Mouse (Mus musculus) embryonic facial prominence, embryonic 12.5 days (tissue): ENCODE results near the gene Hadh. TPM values are rescaled to one million over a fixed set of nuclear protein-coding genes. Genes with fewer than 3 reads are reported as not detected.

Experiments
- ATAC-seq: fragments of 200-750 bp; cut with Nextera tagmentation; 2 replicates; pipeline ENCODE4 v1.8.0; 2017; ENCODE audit not compliant: insufficient number of reproducible peaks, insufficient read depth, low FRiP score, low TSS enrichment
- H3K27ac ChIP-seq: fragments of 300-500 bp; sonication (generic); 2 replicates; pipeline ENCODE4 v1.5.1; 2016; ENCODE audit warnings: mild to moderate bottlenecking
- H3K27me3 ChIP-seq: fragments of 300-500 bp; sonication (generic); 2 replicates; pipeline ENCODE4 v1.6.1; 2016; ENCODE audit warnings: mild to moderate bottlenecking, moderate library complexity
- H3K36me3 ChIP-seq: fragments of 300-500 bp; sonication (generic); 2 replicates; pipeline ENCODE4 v1.6.1; 2016; ENCODE audit warnings: mild to moderate bottlenecking
- H3K4me1 ChIP-seq: fragments of 300-500 bp; sonication (generic); 2 replicates; pipeline ENCODE4 v1.6.1; 2016
- H3K4me2 ChIP-seq: fragments of 300-500 bp; sonication (generic); replicated peaks from 2 replicates; pipeline ENCODE4 v1.6.1; 2016; ENCODE audit warnings: mild to moderate bottlenecking, moderate library complexity
- H3K4me3 ChIP-seq: fragments of 300-500 bp; sonication (generic); 2 replicates; pipeline ENCODE4 v1.5.1; 2016; ENCODE audit warnings: mild to moderate bottlenecking
- H3K9ac ChIP-seq: fragments of 300-500 bp; sonication (generic); 2 replicates; pipeline ENCODE4 v1.6.1; 2016; ENCODE audit warnings: mild to moderate bottlenecking, moderate library complexity
- H3K9me3 ChIP-seq: fragments of 300-500 bp; sonication (generic); 2 replicates; pipeline ENCODE4 v1.6.1; 2016; ENCODE audit warnings: mild to moderate bottlenecking, moderate library complexity
- WGBS: fragments of 180-500 bp; shearing (Covaris S2); methylation state at CpG from one replicate; pipeline ENCODE4 v1.1.7; 2016; 5-methylcytosine and 5-hydroxymethylcytosine counted together
- polyA plus RNA-seq: library from polyadenylated mRNA; unstranded; fragments of >200 nt; fragmentation: Nextera tagmentation; extraction: Ambion mirVana; gene quantifications from 2 replicates; pipeline ENCODE4 v1.2.1, GENCODE M21; 2016

Gene Hadh
- polyA plus RNA-seq, 1 experiment from 2014 or later: 98.6 TPM

DNA sequence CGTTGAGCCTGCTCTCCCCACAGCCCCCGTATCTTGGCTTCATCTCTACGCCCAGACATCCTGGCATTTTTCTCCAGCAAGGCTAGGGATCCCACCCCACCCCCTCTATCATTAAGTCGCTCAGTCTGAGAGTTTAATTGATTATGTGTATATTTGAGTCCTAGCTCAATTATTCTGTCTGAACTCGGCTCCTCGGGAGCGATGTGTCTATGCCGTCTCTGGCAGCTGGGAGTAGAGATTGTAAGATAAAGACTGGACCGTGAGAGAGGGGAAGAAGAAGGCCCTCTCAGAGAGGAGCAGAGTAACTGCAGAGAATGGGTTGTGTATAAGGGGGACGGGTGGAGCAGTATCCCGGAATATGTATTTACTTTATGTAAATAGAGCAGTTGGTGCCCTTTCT, 81.7 kb downstream of the Hadh start:
- H3K27me3 ChIP-seq: no peaks in the 10 kb centered on the region
- H3K4me2 ChIP-seq: no peak overlapping the region
- peaks cover 7% of the 10 kb centered on the region; the same call in 1 of the 2 replicates for H3K36me3 ChIP-seq
- no peak for ATAC-seq
- 41% methylated on average over 11 of the region's 11 CpGs for WGBS
- H3K27ac ChIP-seq: no peak overlapping the region
- no peak overlapping the region for H3K4me3 ChIP-seq
- H3K4me1 ChIP-seq: peaks cover 8% of the 10 kb centered on the region
- no peak overlapping the region for H3K9ac ChIP-seq
- H3K9me3 ChIP-seq: no peaks in the 10 kb centered on the region

DNA sequence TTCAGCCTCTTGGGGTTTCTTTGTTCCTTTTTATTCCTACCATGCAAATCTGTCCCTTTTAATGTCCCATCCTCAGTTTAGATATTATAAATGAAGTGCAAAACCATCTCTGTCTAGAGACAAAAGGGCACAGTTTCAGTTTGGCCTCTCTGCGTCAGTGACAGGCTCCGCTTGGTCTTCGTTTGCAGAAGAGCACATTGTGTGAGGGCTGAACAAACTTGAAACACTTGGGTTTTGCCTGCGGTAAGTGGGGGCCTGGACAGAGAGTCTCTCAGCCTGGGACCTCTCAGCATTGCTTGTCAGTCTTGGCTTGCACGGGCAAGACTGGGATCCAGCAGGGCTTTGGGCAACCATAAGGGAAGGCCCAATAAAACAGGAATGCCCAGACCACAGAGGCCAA, 85.7 kb downstream of the Hadh start:
- ATAC-seq: no peak

More for the DNA sequence above, 85.7 kb downstream of the Hadh start:
- H3K27ac ChIP-seq: no peak overlapping the region
- H3K27me3 ChIP-seq: no peaks in the 10 kb centered on the region
- no peaks in the 10 kb centered on the region; the same call in 1 of the 2 replicates for H3K36me3 ChIP-seq
- H3K9ac ChIP-seq: no peak overlapping the region
- no peaks in the 10 kb centered on the region for H3K9me3 ChIP-seq
- H3K4me3 ChIP-seq: no peak overlapping the region
- 54% methylated on average over 5 of the region's 5 CpGs for WGBS
- H3K4me2 ChIP-seq: no peak overlapping the region
- peaks cover 4% of the 10 kb centered on the region; the same call in 1 of the 2 replicates for H3K4me1 ChIP-seq

Other genes with a start within 250 kb of the Hadh start
- gene Lef1, start 161.6 kb downstream of the Hadh start, polyA plus RNA-seq: 107 TPM in 2 replicates
- gene Cyp2u1, start 31.1 kb upstream of the Hadh start, polyA plus RNA-seq: 2.3 and 2.5 TPM in 2 replicates
- 1.9 and 3.2 TPM in 2 replicates for gene Sgms2, start 219.3 kb upstream of the Hadh start, polyA plus RNA-seq